Mouse (Mus musculus) intestine, embryonic 16.5 days (tissue): ENCODE results near the gene Cacna2d1. TPM values are rescaled to one million over a fixed set of nuclear protein-coding genes. Genes with fewer than 3 reads are reported as not detected.
A peak's percentile ranks its signal among the peaks of the same experiment; 100 is the strongest.

Experiments
- ATAC-seq: fragments of 200-750 bp; cut with Nextera tagmentation; 2 replicates; pipeline ENCODE4 v1.8.0; 2017; ENCODE audit warnings: moderate TSS enrichment, moderate library complexity
- H3K27ac ChIP-seq: fragments of 300-500 bp; sonication (generic); 2 replicates; pipeline ENCODE4 v1.5.1; 2014; ENCODE audit warnings: mild to moderate bottlenecking, low read length
- H3K27me3 ChIP-seq: fragments of 300-500 bp; sonication (generic); replicated peaks from 2 replicates; pipeline ENCODE4 v1.6.1; 2014; ENCODE audit warnings: low read length, control low read depth, mixed read lengths; ENCODE audit not compliant: control insufficient read depth, insufficient read depth
- H3K36me3 ChIP-seq: fragments of 300-500 bp; sonication (generic); 2 replicates; pipeline ENCODE4 v1.6.1; 2014; ENCODE audit warnings: low read length, control low read depth; ENCODE audit not compliant: control insufficient read depth, insufficient read depth
- H3K4me1 ChIP-seq: fragments of 300-500 bp; sonication (generic); 2 replicates; pipeline ENCODE4 v1.6.1; 2014; ENCODE audit warnings: low read length, control low read depth, mixed read lengths; ENCODE audit not compliant: control insufficient read depth, insufficient read depth
- H3K4me2 ChIP-seq: fragments of 300-500 bp; sonication (generic); 2 replicates; pipeline ENCODE4 v1.6.1; 2014; ENCODE audit warnings: low read depth, low read length, control low read depth
- H3K4me3 ChIP-seq: fragments of 300-500 bp; sonication (generic); 2 replicates; pipeline ENCODE4 v1.5.1; 2014; ENCODE audit warnings: mild to moderate bottlenecking, low read length
- H3K9ac ChIP-seq: fragments of 300-500 bp; sonication (generic); 2 replicates; pipeline ENCODE4 v1.6.1; 2014; ENCODE audit warnings: low read depth, low read length
- H3K9me3 ChIP-seq: fragments of 300-500 bp; sonication (generic); 2 replicates; pipeline ENCODE4 v1.6.1; 2016; ENCODE audit warnings: low read length, control low read depth; ENCODE audit not compliant: control insufficient read depth
- WGBS: fragments of 180-500 bp; shearing (Covaris S2); extraction: QIAGEN DNeasy Blood & Tissue Kit; methylation state at CpG from one replicate; pipeline ENCODE4 v1.1.7; 2014; 5-methylcytosine and 5-hydroxymethylcytosine counted together
- polyA plus RNA-seq: library from polyadenylated mRNA; unstranded; fragments of >200 nt; fragmentation: Nextera tagmentation; extraction: Ambion mirVana; gene quantifications from 2 replicates; pipeline ENCODE4 v1.2.1, GENCODE M21; 2015

Cacna2d1 gene
- polyA plus RNA-seq, result 8.9 and 9.2 TPM in 2 replicates

DNA sequence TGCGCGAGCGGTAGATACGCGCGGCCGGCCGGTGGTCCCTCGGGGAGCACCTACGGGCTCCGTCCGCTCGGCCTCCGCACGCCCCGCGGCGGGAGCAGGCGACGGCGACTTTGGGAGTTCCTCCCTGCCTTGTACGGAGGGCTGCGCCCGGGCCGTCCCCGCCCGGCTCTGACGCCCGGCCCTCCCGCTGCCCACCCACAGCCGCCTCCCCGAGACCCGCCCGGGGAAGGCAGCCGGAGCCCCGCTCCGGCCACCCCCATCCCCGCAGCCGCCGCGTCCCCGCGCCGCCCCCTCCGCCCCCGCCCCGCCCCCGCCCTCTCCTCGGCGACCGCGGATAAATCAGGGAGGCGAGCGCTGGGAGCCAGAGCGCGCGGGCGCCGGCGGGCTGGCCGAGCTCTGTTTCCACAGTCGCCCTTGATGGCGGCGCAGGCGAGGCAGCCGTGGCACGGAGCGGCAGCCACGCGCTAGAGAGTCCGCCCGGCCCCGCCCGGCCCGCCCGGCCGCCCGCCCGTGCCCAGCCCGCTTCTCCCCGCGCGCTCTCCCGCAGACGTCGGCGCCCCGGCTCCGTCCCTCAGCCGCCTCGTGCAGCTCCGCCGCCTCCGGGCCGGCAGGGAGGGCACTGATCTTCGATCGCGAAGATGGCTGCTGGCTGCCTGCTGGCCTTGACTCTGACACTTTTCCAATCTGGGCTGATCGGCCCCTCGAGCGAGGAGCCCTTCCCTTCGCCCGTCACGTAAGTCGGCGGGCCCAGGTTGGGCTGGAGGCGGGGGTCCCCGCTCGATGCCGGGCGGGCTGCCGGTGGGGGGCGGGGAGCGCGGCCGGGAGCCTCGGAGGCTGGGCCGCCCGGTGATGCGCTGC, at the start of gene Cacna2d1:
Cacna2d1 (plus strand) TSS at position 316 of the 858 bp plus-strand sequence.
- H3K4me2 ChIP-seq, result peak within 1 kb of the TSS; percentile 91
- H3K27ac ChIP-seq, result peak within 1 kb of the TSS; percentile 81
- peaks cover 3% of the 10 kb centered on the region for H3K4me1 ChIP-seq
- H3K9me3 ChIP-seq, result no peaks in the 10 kb centered on the region
- ATAC-seq, result peak; percentile 93
- H3K4me3 ChIP-seq, result peak within 1 kb of the TSS; percentile 72
- H3K9ac ChIP-seq, result peak within 1 kb of the TSS; percentile 83
- no peaks in the 10 kb centered on the region for H3K36me3 ChIP-seq
- WGBS, result 1% methylated on average over 82 of the region's 120 CpGs
- H3K27me3 ChIP-seq, result peaks cover 7% of the 10 kb centered on the region; the same call in 1 of the 2 replicates

DNA sequence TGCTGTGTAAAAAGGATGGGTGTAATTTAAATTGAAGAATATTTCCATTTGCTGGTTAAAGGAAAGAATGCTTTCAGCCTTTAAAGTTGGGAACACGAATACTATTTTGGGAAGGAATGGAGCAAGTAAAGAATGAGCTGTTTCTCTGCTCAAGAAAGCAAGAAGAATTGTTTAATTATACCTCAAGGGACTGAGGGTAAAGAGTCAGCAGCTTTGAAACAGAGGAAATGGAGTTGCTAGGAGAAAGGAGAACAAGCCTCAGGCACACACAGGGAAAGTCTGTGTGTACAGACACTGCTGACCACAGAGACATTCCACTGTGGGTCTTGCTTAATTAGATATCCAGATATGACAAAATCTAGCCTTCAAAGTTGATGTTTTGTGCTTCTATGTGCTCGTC, 39.4 kb upstream of the Cacna2d1 start:
- H3K9me3 ChIP-seq, result no peaks in the 10 kb centered on the region
- H3K36me3 ChIP-seq, result no peaks in the 10 kb centered on the region
- no peaks in the 10 kb centered on the region for H3K27me3 ChIP-seq
- no peak overlapping the region for H3K4me3 ChIP-seq
- ATAC-seq, result no peak
- H3K9ac ChIP-seq, result no peak overlapping the region
- no peak overlapping the region for H3K27ac ChIP-seq
- 67% methylated on average over 2 of the region's 2 CpGs for WGBS
- H3K4me1 ChIP-seq, result no peaks in the 10 kb centered on the region
- H3K4me2 ChIP-seq, result no peak overlapping the region

DNA sequence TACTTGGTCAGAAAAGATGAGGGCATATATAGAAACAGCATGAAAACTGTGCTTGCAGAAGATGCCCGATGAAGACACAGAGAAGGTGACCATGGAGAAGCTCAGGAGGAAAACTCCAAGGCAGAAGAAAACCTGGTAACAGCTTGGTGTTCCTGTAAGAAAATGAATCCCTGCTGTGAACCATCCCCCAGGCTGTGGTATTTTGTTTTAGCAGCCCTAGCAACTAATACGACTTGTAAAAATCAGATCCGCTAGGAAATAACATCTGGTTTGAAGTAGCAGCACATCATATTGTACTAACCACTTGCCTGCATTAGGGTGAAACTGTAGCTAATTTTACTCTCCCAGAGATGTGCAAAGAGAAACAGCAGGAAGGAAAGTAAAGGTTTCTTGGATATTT, 37.8 kb upstream of the Cacna2d1 start:
- no peaks in the 10 kb centered on the region for H3K4me1 ChIP-seq
- no peaks in the 10 kb centered on the region for H3K36me3 ChIP-seq
- no peak overlapping the region for H3K4me2 ChIP-seq
- WGBS, result 85% methylated on average over 3 of the region's 3 CpGs
- no peaks in the 10 kb centered on the region for H3K27me3 ChIP-seq
- H3K9me3 ChIP-seq, result no peaks in the 10 kb centered on the region
- no peak overlapping the region for H3K27ac ChIP-seq
- no peak for ATAC-seq
- H3K9ac ChIP-seq, result no peak overlapping the region
- no peak overlapping the region for H3K4me3 ChIP-seq

DNA sequence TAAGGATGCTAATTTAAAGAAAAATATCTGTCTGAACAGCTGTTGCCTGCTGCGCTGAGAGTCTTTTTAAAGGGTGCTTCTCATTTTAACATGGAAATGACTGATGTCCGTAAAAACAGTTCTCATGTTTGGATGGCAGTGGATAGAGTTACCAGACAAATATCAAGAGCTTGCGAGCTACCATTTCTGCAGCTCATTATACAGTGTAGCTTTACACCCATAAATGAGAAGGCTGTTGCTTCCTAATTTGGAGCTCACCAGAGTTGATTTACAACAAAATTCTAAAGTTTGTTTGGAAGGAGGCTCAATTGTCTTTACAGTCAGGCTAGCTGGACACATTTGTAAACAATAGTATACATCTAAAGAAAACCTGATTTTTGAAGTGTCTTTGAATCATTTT, 28.0 kb upstream of the Cacna2d1 start:
- Histone ChIP-seq H3K4me2 (no peak overlapping the region), H3K27ac (no peak overlapping the region), H3K9me3 (no peaks in the 10 kb centered on the region), H3K4me3 (no peak overlapping the region), H3K36me3 (no peaks in the 10 kb centered on the region), H3K9ac (no peak overlapping the region), H3K27me3 (no peaks in the 10 kb centered on the region), H3K4me1 (no peaks in the 10 kb centered on the region)
- no peak for ATAC-seq
- WGBS, result 69% methylated on average over 3 of the region's 3 CpGs

DNA sequence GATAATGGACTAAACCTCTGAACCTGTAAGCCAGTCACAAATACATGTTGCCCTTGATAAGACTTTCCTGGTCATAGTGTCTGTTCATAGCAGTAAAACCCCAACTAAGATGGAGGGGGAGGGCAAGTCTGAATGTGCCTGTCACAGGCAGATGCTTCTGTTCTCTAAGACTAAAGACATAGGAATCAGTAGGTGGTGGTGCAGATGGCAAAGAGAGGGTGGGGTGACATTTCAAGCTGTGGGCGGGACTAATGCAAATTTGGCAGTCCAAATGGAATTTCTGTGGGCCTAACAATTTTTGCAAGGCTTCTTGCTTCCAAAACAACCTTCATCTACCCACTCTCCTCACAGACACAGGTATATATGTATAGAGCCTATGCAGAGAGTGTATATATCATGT, 19.6 kb upstream of the Cacna2d1 start:
- H3K27me3 ChIP-seq, result no peaks in the 10 kb centered on the region
- ATAC-seq, result no peak
- WGBS, result 53% methylated on average over 1 of the region's 1 CpGs
- H3K4me1 ChIP-seq, result no peaks in the 10 kb centered on the region
- no peak overlapping the region for H3K9ac ChIP-seq
- H3K4me2 ChIP-seq, result no peak overlapping the region
- no peak overlapping the region for H3K4me3 ChIP-seq
- H3K9me3 ChIP-seq, result no peaks in the 10 kb centered on the region
- H3K36me3 ChIP-seq, result no peaks in the 10 kb centered on the region
- H3K27ac ChIP-seq, result no peak overlapping the region

DNA sequence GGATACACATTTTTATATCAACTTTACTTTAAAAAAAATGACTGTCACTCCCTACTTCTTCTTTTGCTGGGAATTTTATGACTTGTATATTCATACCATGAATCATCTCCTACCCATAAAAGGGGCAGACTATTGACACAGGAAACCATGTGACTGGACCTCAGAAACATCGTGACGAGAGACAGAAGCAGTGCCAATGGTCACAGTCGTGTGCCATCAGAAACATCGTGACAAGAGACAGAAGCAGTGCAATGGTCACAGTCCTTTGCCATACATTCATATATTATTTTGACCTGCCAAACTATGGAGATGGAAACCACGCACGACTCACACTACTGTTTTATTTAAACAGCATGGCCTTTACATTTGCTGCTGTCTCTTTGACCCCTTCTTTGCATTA, 6.0 kb upstream of the Cacna2d1 start:
- no peak overlapping the region for H3K4me2 ChIP-seq
- H3K9ac ChIP-seq, result no peak overlapping the region
- 0 out of 2 replicates have a peak, but pooled peaks cover 4% of the 10 kb centered on the region for H3K27me3 ChIP-seq
- H3K4me3 ChIP-seq, result no peak overlapping the region
- no peaks in the 10 kb centered on the region for H3K4me1 ChIP-seq
- no peaks in the 10 kb centered on the region for H3K36me3 ChIP-seq
- no peaks in the 10 kb centered on the region for H3K9me3 ChIP-seq
- no peak for ATAC-seq
- no peak overlapping the region for H3K27ac ChIP-seq
- WGBS, result 34% methylated on average over 6 of the region's 6 CpGs

DNA sequence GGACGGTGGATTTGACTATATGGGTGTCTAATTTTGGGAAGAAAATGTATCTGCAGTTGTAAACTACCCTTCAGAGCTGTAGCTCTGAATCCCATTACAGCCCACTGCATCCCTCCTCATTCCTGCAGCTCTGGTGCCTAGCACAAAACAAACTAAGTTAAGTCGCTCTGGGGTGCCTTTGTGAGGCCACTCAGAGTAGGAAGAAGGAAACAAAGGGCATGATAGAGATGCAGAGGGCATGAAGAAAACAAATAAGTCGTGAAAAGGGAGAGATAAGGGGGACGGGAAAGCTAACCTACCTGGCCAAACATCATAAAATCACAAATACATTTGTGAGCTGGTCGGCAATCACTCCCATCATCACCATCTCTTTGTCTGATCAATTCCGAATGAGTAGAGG, 1.5 kb upstream of the Cacna2d1 start:
- Histone ChIP-seq H3K27me3 (peaks cover 7% of the 10 kb centered on the region; the same call in 1 of the 2 replicates), H3K36me3 (no peaks in the 10 kb centered on the region), H3K9me3 (no peaks in the 10 kb centered on the region), H3K4me2 (no peak overlapping the region), H3K4me3 (no peak overlapping the region), H3K9ac (no peak overlapping the region), H3K4me1 (peaks cover 3% of the 10 kb centered on the region), H3K27ac (no peak overlapping the region)
- no peak for ATAC-seq
- WGBS, result 46% methylated on average over 6 of the region's 6 CpGs

DNA sequence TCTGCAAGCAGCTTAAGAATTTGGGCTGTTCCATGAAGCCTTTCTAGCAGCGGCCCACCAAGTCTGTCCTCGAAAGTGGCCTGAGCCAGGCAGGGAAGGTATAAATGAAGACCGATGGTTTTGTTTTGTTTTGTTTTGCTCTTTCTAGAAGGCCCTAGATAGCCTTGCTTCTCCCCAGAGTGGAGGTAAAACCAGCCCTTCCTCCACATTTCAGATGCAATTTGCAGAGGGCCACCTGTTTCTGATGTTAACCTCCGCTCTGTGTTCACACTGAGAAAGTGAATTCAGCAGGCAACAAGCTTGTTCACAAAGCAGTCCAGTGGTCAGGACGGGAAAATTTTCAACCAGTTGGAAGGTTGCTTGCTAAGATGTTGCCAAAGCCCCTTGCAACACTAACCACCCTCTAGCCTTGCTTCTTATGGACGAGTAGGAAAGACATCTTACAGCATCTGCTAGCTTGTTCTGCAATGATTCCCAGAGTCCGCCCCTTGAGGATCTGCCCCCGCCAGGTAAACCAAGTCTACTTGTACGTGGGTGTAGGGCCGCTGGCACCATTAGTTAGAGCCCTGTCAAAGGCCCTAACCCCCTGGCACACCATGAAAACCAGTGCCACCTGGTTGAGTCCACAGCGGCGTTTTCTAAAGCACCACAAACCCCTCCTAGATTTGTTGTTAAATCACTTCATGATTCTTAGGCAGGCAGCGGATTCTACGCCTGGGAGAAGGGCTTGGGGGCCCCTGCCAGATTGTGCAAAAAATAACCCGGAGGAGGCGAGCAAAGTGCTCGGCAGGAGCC, 713 bp upstream of the Cacna2d1 start:
- Histone ChIP-seq H3K4me3 (peak overlapping the region; percentile 72), H3K4me2 (peak overlapping the region; percentile 91), H3K27me3 (peaks cover 7% of the 10 kb centered on the region; the same call in 1 of the 2 replicates), H3K36me3 (no peaks in the 10 kb centered on the region), H3K9me3 (no peaks in the 10 kb centered on the region), H3K4me1 (peaks cover 3% of the 10 kb centered on the region), H3K9ac (peak overlapping the region; percentile 83), H3K27ac (peak overlapping the region; percentile 62)
- 11% methylated on average over 17 of the region's 17 CpGs for WGBS
- peak; percentile 24 for ATAC-seq

DNA sequence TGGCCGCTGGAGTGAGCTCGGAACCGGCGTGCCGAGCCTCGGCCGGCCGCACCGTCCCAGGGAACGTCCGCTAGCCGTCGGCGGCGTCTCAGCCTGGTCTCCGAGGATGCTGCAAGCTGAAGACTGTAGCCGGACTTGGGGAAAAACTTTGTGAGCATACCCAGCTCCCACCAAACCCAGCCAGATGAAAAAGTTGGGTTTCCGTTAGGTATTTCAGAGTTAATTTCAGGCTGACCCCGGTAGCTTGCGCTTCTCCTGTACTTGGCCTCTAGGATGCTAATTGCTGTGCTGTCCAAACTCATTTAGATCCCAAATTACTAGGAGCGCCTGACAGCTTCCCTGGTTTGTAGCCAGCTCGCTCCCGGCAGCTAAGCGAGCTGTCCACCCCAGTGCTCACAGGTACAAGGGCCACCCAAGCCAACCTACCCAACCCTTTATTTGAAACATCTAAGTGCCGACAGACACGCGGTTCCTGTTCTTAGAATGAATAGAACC, 790 bp downstream of the Cacna2d1 start:
- H3K4me3 ChIP-seq, result peak overlapping the region; percentile 72
- peak overlapping the region; percentile 91 for H3K4me2 ChIP-seq
- WGBS, result 2% methylated on average over 27 of the region's 27 CpGs
- H3K9ac ChIP-seq, result peak overlapping the region; percentile 83
- H3K27ac ChIP-seq, result peak overlapping the region; percentile 81; the same call in 1 of the 2 replicates
- H3K27me3 ChIP-seq, result peaks cover 7% of the 10 kb centered on the region; the same call in 1 of the 2 replicates
- no peaks in the 10 kb centered on the region for H3K36me3 ChIP-seq
- H3K4me1 ChIP-seq, result peaks cover 3% of the 10 kb centered on the region
- ATAC-seq, result peak; percentile 30; the same call in 1 of the 2 replicates
- H3K9me3 ChIP-seq, result no peaks in the 10 kb centered on the region
